Mouse (Mus musculus) neutrophil, adult 5-6 weeks (primary cell): ENCODE data around the gene Wdr19. TPM values are rescaled to one million over a fixed set of nuclear protein-coding genes. Genes with fewer than 3 reads are reported as not detected.
"Not testable (repeated sequence)": the region's sequence is repeated elsewhere in the genome, so short reads cannot be mapped to it uniquely, and the experiment has no call there.

ENCODE experiments used
- ATAC-seq: fragments of 151-379, 151-347 bp; 2 replicates; pipeline ENCODE4 v1.8.0; 2017; ENCODE audit warnings: mild to moderate bottlenecking, moderate TSS enrichment; ENCODE audit not compliant: insufficient number of reproducible peaks, poor library complexity, low FRiP score, severe bottlenecking; ENCODE audit errors: extremely low read depth
- total RNA-seq: library from RNA; stranded (forward); fragments of 200-1000 nt; gene quantifications from 2 replicates; pipeline ENCODE4 v1.2.3, GENCODE M21; 2017

Gene Wdr19
- total RNA-seq, 1 experiment from 2014 or later, result 2.4 TPM

DNA sequence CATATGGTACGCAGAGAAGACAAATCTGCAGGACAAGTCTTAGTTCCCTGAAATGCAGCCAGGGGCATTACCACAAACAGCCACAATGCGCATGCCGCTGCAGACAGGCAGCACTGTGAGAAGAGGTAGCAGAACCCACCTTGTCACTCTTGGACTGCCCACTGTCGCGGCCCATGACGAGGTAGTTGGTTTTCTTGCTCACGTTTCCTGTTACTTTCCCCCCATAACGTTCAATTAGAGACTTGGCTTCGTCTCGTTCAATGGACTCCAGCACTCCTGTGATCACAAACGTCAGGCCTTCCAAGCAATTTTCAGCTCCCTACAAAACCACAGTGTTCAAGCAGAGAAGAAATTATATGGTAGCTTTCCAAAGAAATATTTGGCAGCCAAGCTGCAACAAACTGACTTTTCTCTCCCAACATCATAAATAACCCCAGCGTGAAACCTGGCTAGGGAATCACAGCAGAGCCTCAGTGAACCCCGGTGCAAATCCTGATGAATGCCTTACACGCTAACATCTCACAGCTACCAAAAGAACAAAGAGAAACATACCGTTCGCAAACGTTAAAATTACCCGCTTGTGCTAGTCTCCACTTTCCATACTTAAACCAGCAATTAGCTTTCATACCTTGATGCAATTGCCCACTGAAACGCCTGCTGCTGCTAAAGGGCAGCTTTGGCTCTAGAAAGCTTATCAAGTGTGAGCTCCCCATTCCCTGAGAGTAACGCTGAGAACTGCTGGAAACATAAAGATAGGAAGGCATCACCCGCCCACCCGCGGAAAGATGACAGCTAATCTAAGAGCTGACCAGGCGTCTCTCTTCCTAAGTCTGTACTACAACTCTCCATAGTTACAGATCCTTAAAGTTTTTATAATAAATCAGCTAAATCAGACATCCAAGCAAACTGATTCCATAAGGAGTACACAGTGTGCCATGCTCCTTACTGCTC, 88.5 kb downstream of the Wdr19 start:
- ATAC-seq, result no peak

DNA sequence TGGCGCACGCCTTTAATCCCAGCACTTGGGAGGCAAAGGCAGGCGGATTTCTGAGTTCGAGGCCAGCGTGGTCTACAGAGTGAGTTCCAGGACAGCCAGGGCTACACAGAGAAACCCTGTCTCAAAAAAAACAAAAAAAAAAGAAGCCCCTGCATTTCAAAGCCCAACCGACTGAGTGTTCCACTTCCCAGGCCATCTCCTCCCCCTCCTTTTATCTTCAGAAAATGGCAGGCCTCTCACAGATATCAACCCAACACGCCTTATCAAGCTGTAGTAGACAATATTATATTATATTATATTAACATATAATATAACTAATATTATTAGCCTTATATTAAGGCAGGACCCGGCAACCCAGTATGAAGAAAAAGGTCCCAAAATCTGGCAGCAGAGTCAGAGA, 89.5 kb downstream of the Wdr19 start:
- ATAC-seq, result not testable (repeated sequence)

DNA sequence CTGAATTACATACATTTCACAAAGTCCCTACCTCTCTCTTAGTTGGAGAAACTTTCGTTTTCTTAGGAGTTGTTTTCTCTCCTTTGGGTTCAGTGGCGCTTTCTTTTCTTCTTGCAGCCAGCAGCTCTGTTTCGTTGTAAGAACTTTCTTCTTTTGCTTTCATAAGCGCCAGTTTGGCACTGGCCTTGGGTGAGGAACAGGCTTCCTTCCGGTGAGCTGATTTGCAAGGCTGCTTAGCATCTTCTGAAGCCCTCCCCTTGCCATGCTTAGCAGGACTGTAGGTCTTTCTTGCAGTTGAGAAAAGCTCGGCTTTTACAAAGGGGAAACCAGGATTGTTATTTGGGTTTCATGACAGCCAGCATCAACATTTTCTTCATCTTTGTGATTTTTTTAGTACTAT, 94.1 kb downstream of the Wdr19 start:
- ATAC-seq, result no peak

DNA sequence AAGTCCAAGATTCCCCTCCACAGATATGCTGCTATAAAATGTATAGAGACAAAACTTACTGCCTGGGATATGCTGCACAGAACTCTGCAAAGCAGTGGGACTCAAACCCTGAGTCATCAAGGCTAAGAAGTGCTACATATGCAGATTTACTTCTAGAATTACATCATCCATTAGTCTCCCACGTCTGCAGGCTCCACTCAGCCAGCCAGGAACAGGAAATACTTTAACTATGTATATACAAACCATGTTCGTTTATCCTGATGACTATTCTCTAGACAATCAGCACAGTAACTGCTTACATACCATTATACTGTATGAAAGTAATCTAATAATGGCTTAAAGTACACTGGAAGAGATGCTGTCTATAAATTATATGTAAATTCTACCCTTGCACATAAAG, 94.8 kb downstream of the Wdr19 start:
- ATAC-seq, result no peak

DNA sequence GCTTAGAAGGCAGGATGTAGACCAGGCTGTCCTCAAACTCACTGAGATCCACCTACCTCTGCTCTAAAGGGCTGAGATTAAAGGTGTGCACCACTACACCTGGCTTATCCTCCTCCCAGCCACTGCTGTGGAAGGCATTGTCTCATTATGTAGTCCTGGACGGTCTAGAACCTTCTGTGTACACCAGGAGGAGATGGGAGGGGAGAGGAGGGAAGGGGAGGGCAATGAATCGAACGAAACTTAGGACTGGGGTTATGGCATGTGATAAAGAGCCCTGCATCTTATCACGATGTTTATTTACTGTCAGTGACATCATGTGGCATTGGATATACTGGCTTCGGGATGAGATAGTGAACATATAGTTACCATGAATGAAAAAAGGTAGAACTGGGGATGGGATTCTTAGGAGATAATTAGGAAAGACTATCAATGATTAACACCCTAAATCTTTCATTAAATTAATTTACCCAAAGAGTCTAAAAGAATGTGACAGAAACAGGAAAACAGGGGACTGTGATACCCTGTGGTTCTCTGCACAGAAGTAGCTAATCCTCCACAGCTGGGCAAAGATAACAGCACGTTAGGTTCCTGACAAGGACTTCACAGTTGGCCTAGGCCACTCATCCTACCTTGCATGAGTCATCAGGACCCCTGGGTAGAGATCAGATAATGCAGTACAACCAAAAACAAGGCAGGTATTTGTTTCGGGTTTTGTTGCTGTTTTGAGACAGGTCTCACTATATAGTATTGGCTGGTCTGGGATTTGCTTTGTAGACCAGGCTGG, 98.9 kb downstream of the Wdr19 start:
- ATAC-seq, result no peak

DNA sequence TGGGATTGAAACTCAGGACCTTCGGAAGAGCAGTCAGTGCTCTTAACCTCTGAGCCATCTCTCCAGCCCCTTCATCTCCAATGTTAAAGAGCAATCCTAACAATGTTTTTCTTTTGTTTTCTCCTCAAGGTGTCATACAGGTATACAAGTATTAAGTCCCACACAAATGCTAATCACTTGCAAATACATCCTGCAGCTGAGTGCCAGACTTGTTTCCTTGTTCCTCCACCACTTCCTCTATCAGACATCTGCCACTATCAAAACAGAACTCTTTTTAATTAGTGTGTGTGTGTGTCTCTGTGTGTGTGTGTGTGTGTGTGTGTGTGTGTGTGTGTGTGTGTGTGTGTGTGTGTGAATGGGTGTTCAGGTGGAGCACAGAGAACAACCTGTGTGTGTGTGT, 100.1 kb downstream of the Wdr19 start:
- ATAC-seq, result not testable (repeated sequence)

DNA sequence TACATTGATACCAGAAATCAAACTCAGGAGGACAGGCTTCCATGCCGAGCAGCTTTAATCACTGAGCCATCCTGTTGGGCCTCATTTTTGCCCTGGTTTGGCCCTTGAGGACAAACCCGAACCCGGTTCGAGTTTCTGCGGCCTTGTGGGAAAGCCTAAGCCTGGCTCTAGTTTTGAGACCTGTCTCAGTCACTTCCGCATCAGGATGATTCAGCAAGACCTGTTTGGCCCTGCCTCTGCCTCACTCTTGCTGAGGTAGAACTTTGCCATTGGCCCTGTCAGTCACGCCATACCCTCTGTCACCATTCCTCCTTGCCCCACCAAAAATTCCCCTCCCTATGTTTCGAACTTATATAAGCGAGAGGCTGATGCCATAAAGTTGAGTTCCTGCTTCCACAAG, 100.6 kb downstream of the Wdr19 start:
- ATAC-seq, result no peak

DNA sequence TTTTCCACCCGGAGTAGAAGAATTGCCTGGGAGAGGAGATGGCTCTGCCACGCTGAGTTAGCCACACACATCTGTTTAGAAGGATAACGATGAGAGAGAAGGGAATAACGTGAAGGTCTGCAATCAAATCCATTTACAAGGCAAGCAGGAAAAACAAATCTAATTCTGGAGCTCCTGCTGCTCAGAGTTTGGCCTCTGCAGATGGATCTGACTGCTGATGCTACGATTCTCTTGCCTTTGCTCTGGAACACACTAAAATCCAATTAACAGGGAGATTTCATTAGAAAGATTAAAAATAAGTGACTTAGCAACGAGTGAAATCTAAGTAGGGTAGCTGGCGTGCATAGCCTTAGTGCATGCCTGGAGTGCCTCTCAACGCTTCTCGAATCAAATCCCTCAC, 106.0 kb downstream of the Wdr19 start:
- no peak for ATAC-seq

DNA sequence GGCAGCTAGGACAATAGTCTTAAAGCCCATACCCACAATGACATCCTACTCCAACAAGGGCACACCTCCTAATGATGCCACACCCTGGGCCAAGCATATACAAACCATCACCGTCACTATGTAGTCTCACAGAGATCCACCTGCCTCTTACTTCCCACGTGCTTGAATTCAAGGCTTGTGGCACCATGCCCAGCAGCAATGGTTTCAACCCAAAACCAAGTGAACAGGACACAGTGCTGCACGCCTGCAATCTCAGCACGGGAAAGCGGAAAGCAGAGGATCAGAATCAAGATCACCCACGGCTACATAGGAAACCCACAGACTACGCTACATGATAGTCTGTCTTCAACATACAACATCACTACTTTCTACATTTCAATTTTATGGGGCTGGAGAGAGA, 108.7 kb downstream of the Wdr19 start:
- no peak for ATAC-seq

DNA sequence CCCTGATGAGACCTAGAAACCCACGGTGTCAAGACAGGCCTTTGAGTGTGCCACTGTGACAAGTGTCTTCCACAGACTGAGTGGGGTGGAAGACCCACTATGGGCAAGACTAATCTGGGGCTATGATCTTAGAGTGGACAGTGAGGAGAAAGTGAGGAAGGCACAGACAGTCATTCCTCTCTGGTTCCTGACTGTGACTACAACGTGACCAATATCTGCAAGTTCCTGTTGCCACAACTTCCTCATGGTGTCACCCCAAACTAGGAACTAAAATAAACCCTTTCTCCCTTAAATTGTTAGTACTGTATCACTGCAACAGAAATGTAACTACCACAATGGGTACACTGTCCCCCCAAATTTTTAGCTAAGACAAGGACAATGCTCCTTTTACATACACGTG, 109.4 kb downstream of the Wdr19 start:
- ATAC-seq, result peak; percentile 93

Other genes with a start within 250 kb of the Wdr19 start
- gene Tlr6, start 239.6 kb upstream of the Wdr19 start, total RNA-seq, result 31.0 and 37.8 TPM in 2 replicates
- gene Fam114a1, start 229.6 kb upstream of the Wdr19 start, total RNA-seq, result 32.7 and 33.2 TPM in 2 replicates
- 132 and 141 TPM in 2 replicates for gene Tmem156, start 107.6 kb upstream of the Wdr19 start, total RNA-seq
- gene Klhl5, start 92.2 kb upstream of the Wdr19 start, total RNA-seq, result 24.7 and 29.1 TPM in 2 replicates
- gene Rfc1, start 136.0 kb downstream of the Wdr19 start, total RNA-seq, result 120 and 132 TPM in 2 replicates
- not detected in 2 replicates for gene Klb, start 148.6 kb downstream of the Wdr19 start, total RNA-seq
- gene Rpl9, start 191.7 kb downstream of the Wdr19 start, total RNA-seq, result 1,010 and 1,014 TPM in 2 replicates
- 48.3 and 66.2 TPM in 2 replicates for gene Lias, start 191.8 kb downstream of the Wdr19 start, total RNA-seq
- 30.3 and 45.6 TPM in 2 replicates for gene Ugdh, start 236.3 kb downstream of the Wdr19 start, total RNA-seq